Mouse (Mus musculus): Measurements from ENCODE around the gene Ropn1. TPM values are rescaled to one million over a fixed set of nuclear protein-coding genes. Genes with fewer than 3 reads are reported as not detected.

Gene Ropn1
- total and polyA plus RNA-seq, 2 experiments from 2014 or later: not detected

GRCm38 (mm10) chr16:34711481-34711880, 61.8 kb downstream of the Ropn1 start:
- no peaks in the 10 kb centered on the region for H3K9me3 ChIP-seq (ENCODE audit: low read length)
- no peak overlapping the region for H3K4me3 ChIP-seq (ENCODE audit: low read depth, low read length)
- no peaks in the 10 kb centered on the region for H3K27me3 ChIP-seq (ENCODE audit: insufficient read depth, low read length)
- H3K27ac ChIP-seq (ENCODE audit: low read depth, low read length): no peak overlapping the region
- peak; percentile 77 for TF ChIP-seq CTCF (IDR thresholded peaks at IDR 0.05)
- no peaks in the 10 kb centered on the region for H3K36me3 ChIP-seq (ENCODE audit: insufficient read depth, low read length)
- ATAC-seq (ENCODE audit: low FRiP score) (no peak), DNase-seq (ENCODE audit: low spot score) (peak; percentile 26)
- H3K4me2 ChIP-seq (ENCODE audit: low read depth, low read length, poor library complexity, severe bottlenecking): no peak overlapping the region
- H3K4me1 ChIP-seq (ENCODE audit: insufficient read depth, low read length): no peaks in the 10 kb centered on the region
- no peak overlapping the region for H3K9ac ChIP-seq (replicated peaks; ENCODE audit: low read length, poor library complexity, severe bottlenecking)
- 87% methylated on average over 3 of the region's 3 CpGs for WGBS

- Histone ChIP-seq H3K9ac (replicated peaks; ENCODE audit: low read length, poor library complexity, severe bottlenecking) (no peak overlapping the region), H3K4me2 (ENCODE audit: low read depth, low read length, poor library complexity, severe bottlenecking) (no peak overlapping the region), H3K9me3 (ENCODE audit: low read length) (no peaks in the 10 kb centered on the region), H3K4me3 (ENCODE audit: low read depth, low read length) (no peak overlapping the region), H3K27me3 (ENCODE audit: insufficient read depth, low read length) (no peaks in the 10 kb centered on the region), H3K36me3 (ENCODE audit: insufficient read depth, low read length) (no peaks in the 10 kb centered on the region; the same call in 1 of the 2 replicates), H3K4me1 (ENCODE audit: insufficient read depth, low read length) (no peaks in the 10 kb centered on the region), H3K27ac (ENCODE audit: low read depth, low read length) (no peak overlapping the region)
- DNase-seq (ENCODE audit: low spot score) (no peak), ATAC-seq (ENCODE audit: low FRiP score) (no peak)
- TF ChIP-seq CTCF (IDR thresholded peaks at IDR 0.05): no peak
- 97% methylated on average over 3 of the region's 3 CpGs for WGBS
Measured at GRCm38 (mm10) chr16:34725156-34725555, 75.4 kb downstream of the Ropn1 start.

Other genes with a start within 250 kb of the Ropn1 start
- 128 and 156 TPM in 2 replicates for gene Kalrn, start 76.4 kb upstream of the Ropn1 start, total RNA-seq (2014; rRNA removed)
- 18.2 and 23.6 TPM in 2 replicates for gene Kalrn, start 76.4 kb upstream of the Ropn1 start, polyA plus RNA-seq (2015; fragmentation: Nextera tagmentation; extraction: Ambion mirVana)
- 2.9 and 5.6 TPM in 2 replicates for gene Ccdc14, start 40.7 kb downstream of the Ropn1 start, total RNA-seq (2014; rRNA removed)
- 1.8 and 2.2 TPM in 2 replicates for gene Ccdc14, start 40.7 kb downstream of the Ropn1 start, polyA plus RNA-seq (2015; fragmentation: Nextera tagmentation; extraction: Ambion mirVana)
- gene Mylk, start 95.3 kb downstream of the Ropn1 start, total RNA-seq (2014; rRNA removed): 5.6 and 8.7 TPM in 2 replicates
- gene Mylk, start 95.3 kb downstream of the Ropn1 start, polyA plus RNA-seq (2015; fragmentation: Nextera tagmentation; extraction: Ambion mirVana): 2.5 and 3.4 TPM in 2 replicates